Mouse (Mus musculus): Measurements from ENCODE around the gene Rnf144a.

DNA sequence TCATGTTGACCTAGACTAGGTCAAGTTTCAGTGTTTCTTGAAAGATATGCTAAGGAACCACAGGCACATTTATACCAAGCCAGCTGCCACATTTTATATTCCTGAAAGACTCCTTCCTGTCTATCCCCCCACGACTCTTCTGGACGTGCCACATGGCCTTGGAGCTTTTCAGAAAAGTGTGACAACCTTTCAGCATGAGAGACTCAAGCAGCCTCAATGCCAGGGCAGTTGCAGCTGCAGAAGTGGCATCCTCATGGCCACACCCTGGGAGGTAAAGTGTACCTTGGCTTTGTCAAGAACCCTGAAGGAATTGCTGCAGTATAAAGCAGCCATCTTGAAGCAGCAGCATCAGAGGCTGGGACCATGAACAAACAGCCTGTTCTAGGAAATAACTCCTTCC, 29.5 kb upstream of the Rnf144a start:
- TF ChIP-seq CTCF (IDR thresholded peaks at IDR 0.05; ENCODE audit: borderline replicate concordance, control insufficient read depth, extremely low read depth, insufficient read depth, low read length, poor library complexity) (no peak), POLR2A (IDR thresholded peaks at IDR 0.05; ENCODE audit: control insufficient read depth, extremely low read depth, insufficient read depth, low read length, poor library complexity) (no peak)
